Mouse (Mus musculus) embryonic fibroblast, embryonic 13.5 days (primary cell): Measurements from ENCODE around the gene Ankrd52. TPM values are rescaled to one million over a fixed set of nuclear protein-coding genes. Genes with fewer than 3 reads are reported as not detected.

ENCODE experiments used
- H3K27ac ChIP-seq: 2 replicates; pipeline ENCODE4 v1.5.1; 2012; ENCODE audit warnings: low read length, control low read depth, inconsistent platforms; ENCODE audit not compliant: insufficient read depth
- H3K4me1 ChIP-seq: 2 replicates; pipeline ENCODE4 v1.6.1; 2011; ENCODE audit warnings: low read length; ENCODE audit not compliant: control insufficient read depth, insufficient read depth
- H3K4me3 ChIP-seq: 2 replicates; pipeline ENCODE4 v1.5.1; 2011; ENCODE audit warnings: mild to moderate bottlenecking, control low read depth, low read length; ENCODE audit not compliant: insufficient read depth
- CTCF ChIP-seq: IDR thresholded peaks from 2 replicates; pipeline ENCODE4 v1.5.1; 2011; ENCODE audit warnings: mild to moderate bottlenecking, control low read depth, low read length, moderate library complexity, borderline replicate concordance; ENCODE audit not compliant: insufficient read depth
- POLR2A ChIP-seq: IDR thresholded peaks from 2 replicates; pipeline ENCODE4 v1.6.1; 2011; ENCODE audit warnings: low read depth, mild to moderate bottlenecking, control low read depth, low read length, moderate library complexity
- polyA plus RNA-seq: library from polyadenylated mRNA; stranded (reverse); fragments of >200 nt; gene quantifications from 2 replicates; pipeline ENCODE4 v1.2.4, GENCODE M21; 2011; ENCODE audit warnings: low read depth; ENCODE audit not compliant: missing spikeins, insufficient read length

Gene Ankrd52
- polyA plus RNA-seq, 1 experiment: 59.1 TPM

DNA sequence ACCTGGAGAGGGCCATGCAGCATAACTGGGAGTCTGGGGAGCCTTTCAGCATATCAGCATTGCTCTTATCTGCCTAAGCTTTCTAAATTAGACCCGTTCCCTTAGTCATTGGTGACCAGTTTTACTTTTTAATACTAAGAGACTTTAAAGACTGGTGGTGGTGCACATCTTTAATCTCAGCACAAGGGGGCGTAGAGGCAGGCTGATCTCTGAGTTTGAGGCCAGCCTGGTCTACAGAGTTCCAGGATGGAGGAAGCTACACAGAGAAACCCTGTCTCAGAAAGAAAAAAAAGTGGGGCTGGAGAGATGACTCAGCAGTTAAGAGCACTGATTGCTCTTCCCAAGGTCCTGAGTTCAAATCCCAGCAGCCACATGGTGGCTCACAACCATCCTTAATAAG, 36.7 kb upstream of the Ankrd52 start:
- no peak overlapping the region for H3K4me3 ChIP-seq
- TF ChIP-seq POLR2A (no peak), CTCF (no peak)
- no peak overlapping the region for H3K27ac ChIP-seq
- peaks cover 10% of the 10 kb centered on the region for H3K4me1 ChIP-seq

DNA sequence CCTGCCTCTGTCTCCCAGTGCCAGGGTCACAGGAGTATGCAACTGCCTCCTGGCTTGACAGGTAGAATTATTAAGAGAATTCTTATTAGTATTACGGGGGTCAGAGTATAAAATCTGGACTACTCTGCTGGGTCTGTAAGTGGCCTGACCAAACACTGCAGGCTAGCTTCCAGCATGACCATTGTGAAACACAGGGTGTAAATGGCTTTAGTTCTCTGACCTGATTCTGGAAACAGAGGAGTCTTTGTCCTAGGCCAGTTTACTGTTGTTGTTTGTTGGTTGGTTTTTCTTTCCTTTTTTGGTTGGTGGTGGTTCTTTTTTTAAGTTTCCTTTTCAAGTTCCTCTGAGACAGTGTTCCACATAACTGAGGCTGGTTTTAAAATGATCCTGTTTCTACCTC, 33.5 kb upstream of the Ankrd52 start:
- TF ChIP-seq POLR2A (no peak), CTCF (no peak)
- Histone ChIP-seq H3K4me1 (peaks cover 17% of the 10 kb centered on the region), H3K4me3 (no peak overlapping the region), H3K27ac (peak overlapping the region; percentile 31; the same call in 1 of the 2 replicates)

DNA sequence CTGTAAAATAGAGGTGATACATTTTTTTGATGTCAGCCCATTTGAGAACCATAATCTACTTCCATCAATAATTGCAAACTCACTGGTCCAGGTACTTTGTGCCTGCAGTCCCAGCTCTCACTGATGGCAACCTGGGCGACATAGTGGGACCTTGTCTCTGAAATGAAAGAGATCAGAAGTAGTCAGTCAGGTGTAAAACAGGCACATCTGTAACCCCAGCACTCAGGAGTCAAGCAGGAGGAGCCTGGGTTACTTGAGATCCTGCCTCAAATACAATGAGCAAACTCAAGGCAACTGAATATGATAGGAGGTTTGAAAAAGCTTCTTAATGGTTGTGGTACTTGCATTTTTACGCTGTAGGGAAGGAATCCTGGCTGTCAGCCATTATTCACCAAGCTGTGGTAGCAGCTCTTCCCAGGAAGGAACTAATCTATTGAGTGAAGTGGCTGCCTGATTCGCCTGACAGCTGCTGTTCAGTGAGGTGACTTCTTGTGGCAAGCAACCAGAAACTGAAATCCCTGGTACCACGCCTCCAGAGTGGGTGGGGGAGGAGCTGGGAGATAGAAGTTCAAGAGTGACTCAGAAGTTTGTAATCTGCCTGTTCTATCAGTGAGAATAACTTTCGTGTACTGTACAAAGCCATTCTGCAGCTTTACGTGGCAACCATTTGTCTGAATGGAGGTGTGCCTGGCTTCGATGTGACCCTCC, 32.2 kb upstream of the Ankrd52 start:
- Histone ChIP-seq H3K27ac (peak overlapping the region; percentile 74), H3K4me3 (no peak overlapping the region), H3K4me1 (peaks cover 13% of the 10 kb centered on the region)
- no peak for TF ChIP-seq CTCF
- TF ChIP-seq POLR2A: no peak

DNA sequence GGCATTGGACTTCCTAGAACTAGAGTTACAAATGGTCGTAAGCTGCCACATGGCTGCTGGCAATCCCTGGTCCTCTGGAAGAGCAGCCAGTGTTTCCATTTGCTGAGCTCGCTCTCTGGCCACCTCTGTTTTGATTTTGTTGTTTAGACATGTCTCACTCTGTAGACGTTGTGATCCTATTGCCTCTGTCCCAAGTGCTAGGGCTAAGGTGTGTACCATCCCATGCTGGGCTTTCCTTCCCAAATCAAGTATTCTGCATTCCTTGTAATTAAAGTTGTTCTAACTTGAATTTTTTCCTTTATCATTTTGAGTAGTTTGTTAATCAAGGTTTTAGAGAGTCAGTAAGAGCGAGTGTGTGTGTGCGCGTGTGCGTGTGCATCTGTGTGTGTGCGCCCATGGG, 29.4 kb upstream of the Ankrd52 start:
- Histone ChIP-seq H3K4me3 (no peak overlapping the region), H3K27ac (no peak overlapping the region), H3K4me1 (peaks cover 12% of the 10 kb centered on the region)
- TF ChIP-seq POLR2A (no peak), CTCF (no peak)

DNA sequence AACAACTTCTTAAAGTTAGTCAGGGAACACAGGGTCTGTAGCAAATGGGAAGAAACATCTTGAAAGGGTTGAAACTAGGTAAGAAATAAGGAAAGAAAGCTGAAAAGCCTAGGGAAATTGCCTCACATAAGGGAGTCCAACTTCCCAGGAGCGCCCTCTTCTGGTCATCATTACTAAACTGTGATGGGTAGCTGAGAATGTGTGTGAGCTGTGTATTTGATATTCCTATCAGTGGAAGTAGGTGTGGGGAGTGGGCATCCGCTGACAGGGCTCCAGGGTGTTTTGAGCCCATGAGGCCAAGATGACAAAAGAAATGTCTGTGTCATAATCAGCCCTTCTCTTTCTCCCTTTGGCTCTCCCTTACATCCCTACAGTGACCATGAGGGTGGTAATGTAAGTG, 18.1 kb upstream of the Ankrd52 start:
- TF ChIP-seq POLR2A: no peak
- TF ChIP-seq CTCF: no peak
- Histone ChIP-seq H3K4me3 (no peak overlapping the region), H3K4me1 (no peaks in the 10 kb centered on the region), H3K27ac (no peak overlapping the region)

DNA sequence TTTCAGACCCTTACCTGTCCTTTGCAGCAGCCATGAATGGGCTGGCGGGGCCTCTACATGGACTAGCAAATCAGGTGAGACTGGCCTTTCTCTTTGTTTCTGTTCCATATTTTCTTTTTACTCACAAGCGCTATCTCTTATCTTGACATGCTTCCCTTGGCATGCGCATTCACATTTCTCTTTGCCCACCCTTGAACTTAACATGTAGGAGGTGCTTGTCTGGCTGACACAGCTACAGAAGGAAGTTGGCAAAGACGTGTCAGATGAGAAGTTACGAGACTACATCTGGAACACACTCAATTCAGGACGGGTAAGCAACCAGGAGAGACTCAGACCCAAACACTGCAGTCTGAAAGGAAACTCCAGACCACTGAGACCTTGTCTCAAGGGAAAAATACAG, 17.7 kb upstream of the Ankrd52 start:
- TF ChIP-seq CTCF (no peak), POLR2A (no peak)

DNA sequence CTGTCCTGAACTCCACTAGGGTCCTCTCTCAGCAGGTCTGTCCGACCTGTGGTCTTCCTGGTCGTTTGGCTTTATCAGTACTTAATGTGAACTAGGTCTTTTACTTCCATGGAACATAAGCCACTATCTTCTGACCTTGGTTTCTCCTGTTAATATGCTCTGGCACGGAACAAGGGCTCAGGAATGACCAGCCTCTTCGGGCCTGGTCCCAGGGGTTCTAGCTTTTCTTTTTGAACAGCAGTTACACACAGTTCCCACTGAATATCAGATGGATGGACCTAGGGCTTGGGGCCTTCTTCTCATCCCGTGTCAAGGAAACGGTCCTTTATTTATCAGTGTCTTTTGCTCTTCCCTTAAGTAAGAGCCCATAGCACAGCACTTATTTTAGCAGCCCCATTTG, 15.1 kb upstream of the Ankrd52 start:
- H3K4me1 ChIP-seq: no peaks in the 10 kb centered on the region

More for the DNA sequence above, 17.7 kb upstream of the Ankrd52 start:
- H3K27ac ChIP-seq: no peak overlapping the region
- H3K4me1 ChIP-seq: no peaks in the 10 kb centered on the region
- H3K4me3 ChIP-seq: no peak overlapping the region

DNA sequence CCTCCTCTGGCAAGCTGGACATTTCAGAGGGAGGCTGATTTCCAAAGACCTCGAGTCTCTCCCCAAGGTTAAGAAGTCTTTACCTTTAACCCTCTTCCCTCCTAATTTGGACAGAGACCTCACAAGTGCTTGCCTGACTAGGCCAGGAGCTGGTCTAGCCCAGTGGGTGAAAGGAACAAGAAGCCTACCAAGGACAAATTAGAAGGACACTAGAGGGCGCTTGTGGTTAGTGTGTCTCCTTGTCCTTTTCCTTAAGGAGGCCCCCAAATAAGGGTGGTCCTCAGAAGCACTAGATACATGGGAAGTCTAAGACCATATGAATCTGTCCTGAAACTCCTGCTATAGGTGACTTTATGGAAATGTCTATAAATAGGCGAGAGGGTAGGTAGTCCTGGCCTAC, 14.3 kb upstream of the Ankrd52 start:
- no peak for TF ChIP-seq POLR2A
- TF ChIP-seq CTCF: no peak
- no peak overlapping the region for H3K27ac ChIP-seq
- H3K4me1 ChIP-seq: no peaks in the 10 kb centered on the region
- H3K4me3 ChIP-seq: no peak overlapping the region

More for the DNA sequence above, 15.1 kb upstream of the Ankrd52 start:
- Histone ChIP-seq H3K27ac (no peak overlapping the region), H3K4me3 (no peak overlapping the region)
- TF ChIP-seq POLR2A (no peak), CTCF (no peak)

DNA sequence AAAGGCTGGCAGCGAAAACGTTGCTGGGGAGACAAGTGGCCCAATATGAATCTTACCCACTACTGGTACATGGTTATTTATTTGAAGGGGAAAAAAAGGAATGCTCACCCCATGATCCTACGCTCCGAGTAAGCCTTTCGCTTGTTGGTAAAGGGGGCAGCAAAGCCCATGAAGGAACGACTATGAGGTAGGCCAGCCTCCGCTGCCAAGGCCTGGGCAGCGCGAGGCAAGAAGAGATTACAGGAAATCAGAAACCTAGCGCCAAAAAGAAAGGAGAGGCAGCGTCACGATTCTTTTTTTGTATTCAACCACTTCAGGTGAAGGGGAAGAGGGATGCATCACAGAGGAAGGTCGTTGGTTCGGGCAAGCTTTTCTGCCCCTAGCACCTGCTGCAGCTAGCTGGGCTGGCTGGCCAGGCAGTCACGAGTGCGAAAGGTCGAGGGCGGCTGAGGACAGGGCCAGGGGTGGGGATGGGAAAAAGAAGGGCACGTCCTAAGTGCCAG, 9.0 kb upstream of the Ankrd52 start:
- TF ChIP-seq CTCF (no peak), POLR2A (no peak; the same call in 1 of the 2 replicates)
- Histone ChIP-seq H3K27ac (peak overlapping the region; percentile 60), H3K4me1 (peaks cover 4% of the 10 kb centered on the region; the same call in 1 of the 2 replicates), H3K4me3 (peak overlapping the region; percentile 72)
